Mouse (Mus musculus) frontal cortex, adult (tissue): ENCODE results near the gene Pitpna.

Experiments used
- ATAC-seq: cut with Nextera tagmentation; 2 replicates; pipeline ENCODE4 v1.9.2; 2017; ENCODE audit warnings: mild to moderate bottlenecking, moderate library complexity, mixed read lengths; ENCODE audit not compliant: low TSS enrichment

Pitpna gene

GRCm38 (mm10) chr11:75631561-75632225, 43.8 kb downstream of the Pitpna start:
- ATAC-seq: no peak

GRCm38 (mm10) chr11:75632921-75633320, 45.0 kb downstream of the Pitpna start:
- no peak for ATAC-seq

GRCm38 (mm10) chr11:75634801-75635200, 46.9 kb downstream of the Pitpna start:
- ATAC-seq: no peak

GRCm38 (mm10) chr11:75635315-75635714, 47.4 kb downstream of the Pitpna start:
- ATAC-seq: no peak

GRCm38 (mm10) chr11:75643323-75643722, 55.4 kb downstream of the Pitpna start:
- ATAC-seq: no peak

- ATAC-seq: no peak
Observed at GRCm38 (mm10) chr11:75644684-75645083, 56.8 kb downstream of the Pitpna start.

GRCm38 (mm10) chr11:75647681-75648211, 59.8 kb downstream of the Pitpna start:
- ATAC-seq: peak; percentile 60

- ATAC-seq: no peak
Observed at GRCm38 (mm10) chr11:75649155-75649561, 61.3 kb downstream of the Pitpna start.

GRCm38 (mm10) chr11:75650311-75650710, 62.4 kb downstream of the Pitpna start, which contains the start of gene Myo1c:
Gene Myo1c, plus strand, starts transcription at chr11:75650504.
- ATAC-seq: no peak

GRCm38 (mm10) chr11:75650958-75651425, 63.1 kb downstream of the Pitpna start:
- ATAC-seq: no peak

GRCm38 (mm10) chr11:75651426-75652221, 63.7 kb downstream of the Pitpna start:
- ATAC-seq: peak; percentile 25

GRCm38 (mm10) chr11:75652222-75652941, 64.5 kb downstream of the Pitpna start:
- ATAC-seq: peak; percentile 2; the same call in 1 of the 2 replicates

GRCm38 (mm10) chr11:75652942-75653684, 65.2 kb downstream of the Pitpna start:
- no peak for ATAC-seq

GRCm38 (mm10) chr11:75653781-75654470, 66.0 kb downstream of the Pitpna start:
- ATAC-seq: no peak

- ATAC-seq: no peak
Observed at GRCm38 (mm10) chr11:75654471-75655390, 66.8 kb downstream of the Pitpna start.

- ATAC-seq: peak; percentile 25; the same call in 1 of the 2 replicates
Observed at GRCm38 (mm10) chr11:75655621-75656545, 68.0 kb downstream of the Pitpna start.

GRCm38 (mm10) chr11:75656621-75657590, 69.0 kb downstream of the Pitpna start:
- ATAC-seq: no peak
